Mouse (Mus musculus) testis, adult 2 months (tissue): ENCODE results near the gene Pde11a.

Experiments used
- CTCF ChIP-seq: fragments of 200-500 bp; IDR thresholded peaks from 2 replicates; pipeline ENCODE4 v1.5.1; 2012; ENCODE audit warnings: low read depth, mild to moderate bottlenecking, inconsistent platforms, low read length, moderate library complexity; ENCODE audit not compliant: control insufficient read depth, insufficient read depth, insufficient replicate concordance
- POLR2A ChIP-seq: fragments of 200-500 bp; IDR thresholded peaks from 2 replicates; pipeline ENCODE4 v1.6.1; 2012; ENCODE audit warnings: low read depth, mild to moderate bottlenecking, inconsistent platforms, low read length, moderate library complexity; ENCODE audit not compliant: control insufficient read depth

- no peak for TF ChIP-seq CTCF
- TF ChIP-seq POLR2A: no peak
Measured at GRCm38 (mm10) chr2:76016890-76017289, 321.7 kb downstream of the Pde11a start.
